Comparison of ENCODE assay signal across 16 mouse cellular contexts in genomic region chr19:38592566-38593224, GRCm38 (mm10).
DNase-seq lines count a peak whose midpoint lies in the region; ATAC-seq and TF ChIP-seq lines count a peak whose summit lies in the region.
"Had no signal": no experiment of that assay in that cellular context is flagged by ENCODE, and none has a peak within 500 bp of the region (broad histone marks: within the 10 kb centered on the region; RNA-seq: fewer than 3 reads in every experiment).

No protein-coding gene starts in this region.

- H3K27ac ChIP-seq in heart, adult 2 months = peak overlapping the region; percentile 34
- no peak overlapping the region for H3K27ac ChIP-seq in heart, embryonic 10.5 days
- H3K27ac ChIP-seq in embryonic facial prominence, embryonic 15.5 days (replicated peaks) = peak overlapping the region; percentile 17; the same call in 1 of the 2 replicates
- peak overlapping the region; percentile 50; the same call in 1 of the 2 replicates for H3K27ac ChIP-seq in stomach, postnatal 0 days (replicated peaks)
- no peak overlapping the region for H3K27ac ChIP-seq in cerebellum, adult 2 months (ENCODE audit: insufficient read depth, low read length)
- no peak overlapping the region for H3K27ac ChIP-seq in kidney, embryonic 15.5 days
- H3K27ac ChIP-seq: limb, embryonic 12.5 days; midbrain, embryonic 12.5 days had no signal

- H3K4me3 ChIP-seq in heart, adult 2 months = no peak overlapping the region
- no peak overlapping the region for H3K4me3 ChIP-seq in heart, embryonic 10.5 days
- H3K4me3 ChIP-seq in embryonic facial prominence, embryonic 15.5 days (replicated peaks) = no peak overlapping the region
- H3K4me3 ChIP-seq in stomach, postnatal 0 days (ENCODE audit: low read depth, low read length) = no peak overlapping the region
- no peak overlapping the region for H3K4me3 ChIP-seq in cerebellum, adult 2 months (replicated peaks; ENCODE audit: insufficient read depth, low read depth, low read length)
- H3K4me3 ChIP-seq in kidney, embryonic 15.5 days (replicated peaks) = no peak overlapping the region
- H3K4me3 ChIP-seq: erythroblast, embryonic 14.5 days; limb, embryonic 12.5 days; midbrain, embryonic 12.5 days had no signal

- H3K36me3 ChIP-seq in heart, adult 2 months (ENCODE audit: control insufficient read depth, insufficient read depth, low read length) = no peaks in the 10 kb centered on the region; the same call in none of the 2 replicates
- no peaks in the 10 kb centered on the region for H3K36me3 ChIP-seq in heart, embryonic 10.5 days
- no peaks in the 10 kb centered on the region for H3K36me3 ChIP-seq in embryonic facial prominence, embryonic 15.5 days
- no peaks in the 10 kb centered on the region for H3K36me3 ChIP-seq in stomach, postnatal 0 days (ENCODE audit: control insufficient read depth, insufficient read depth, low read length)
- no peaks in the 10 kb centered on the region for H3K36me3 ChIP-seq in kidney, embryonic 15.5 days
- H3K36me3 ChIP-seq: limb, embryonic 12.5 days; midbrain, embryonic 12.5 days had no signal

- no peaks in the 10 kb centered on the region for H3K79me2 ChIP-seq in heart, adult 2 months (replicated peaks; ENCODE audit: control insufficient read depth, insufficient read depth, low read length)

- ATAC-seq in embryonic facial prominence, embryonic 15.5 days (ENCODE audit: insufficient number of reproducible peaks, low FRiP score, low TSS enrichment, low read depth) = no peak
- ATAC-seq in stomach, postnatal 0 days (ENCODE audit: low FRiP score, low TSS enrichment) = no peak
- ATAC-seq in kidney, embryonic 15.5 days (replicated peaks; ENCODE audit: low FRiP score) = no peak

- DNase-seq in heart, adult 2 months = no peak
- DNase-seq in heart, embryonic 10.5 days (ENCODE audit: low spot score) = no peak
- DNase-seq in lung, postnatal 14 days = peak; percentile 12
- DNase-seq in lung, adult 18-20 months = no peak
- no peak for DNase-seq in stomach, postnatal 0 days (ENCODE audit: low spot score)
- no peak for DNase-seq in cerebellum, adult 2 months
- DNase-seq: cerebellum, adult 11 months; heart, adult 18-20 months; kidney, postnatal 14 days; right cerebral cortex, postnatal 14 days; thymus, postnatal 25 days had no signal

- no peaks in the 10 kb centered on the region for H3K27me3 ChIP-seq in heart, adult 2 months (ENCODE audit: control insufficient read depth, insufficient read depth, low read length)
- H3K27me3 ChIP-seq in heart, embryonic 10.5 days (ENCODE audit: insufficient read depth, poor library complexity, severe bottlenecking) = no peaks in the 10 kb centered on the region
- H3K27me3 ChIP-seq in embryonic facial prominence, embryonic 15.5 days = no peaks in the 10 kb centered on the region
- no peaks in the 10 kb centered on the region for H3K27me3 ChIP-seq in stomach, postnatal 0 days (ENCODE audit: control insufficient read depth, insufficient read depth, low read length)
- H3K27me3 ChIP-seq in cerebellum, adult 2 months (ENCODE audit: control insufficient read depth, insufficient read depth, low read length) = no peaks in the 10 kb centered on the region
- H3K27me3 ChIP-seq in kidney, embryonic 15.5 days = no peaks in the 10 kb centered on the region
- H3K27me3 ChIP-seq: limb, embryonic 12.5 days; midbrain, embryonic 12.5 days had no signal

- no peak overlapping the region for H3K9ac ChIP-seq in heart, adult 2 months (ENCODE audit: low read depth, low read length)
- H3K9ac ChIP-seq in embryonic facial prominence, embryonic 15.5 days = no peak overlapping the region
- no peak overlapping the region for H3K9ac ChIP-seq in stomach, postnatal 0 days (ENCODE audit: low read length)
- H3K9ac ChIP-seq in kidney, embryonic 15.5 days = no peak overlapping the region
- H3K9ac ChIP-seq: limb, embryonic 12.5 days; midbrain, embryonic 12.5 days had no signal

- TF ChIP-seq POLR2A in heart, adult 2 months (IDR thresholded peaks at IDR 0.05; ENCODE audit: insufficient read depth, low read depth, low read length) = no peak
- TF ChIP-seq POLR2A in cerebellum, adult 2 months (IDR thresholded peaks at IDR 0.05; ENCODE audit: borderline replicate concordance, insufficient read depth, low read length) = no peak

- no peak for TF ChIP-seq EP300 in heart, adult 2 months (IDR thresholded peaks at IDR 0.05; ENCODE audit: insufficient read depth, low read depth, low read length)
- no peak for TF ChIP-seq EP300 in stomach, postnatal 0 days (optimal IDR thresholded peaks at IDR 0.05)

- no peaks in the 10 kb centered on the region for H3K9me3 ChIP-seq in heart, embryonic 10.5 days
- H3K9me3 ChIP-seq in embryonic facial prominence, embryonic 15.5 days (replicated peaks) = no peaks in the 10 kb centered on the region
- no peaks in the 10 kb centered on the region for H3K9me3 ChIP-seq in stomach, postnatal 0 days (ENCODE audit: control insufficient read depth, low read length)
- H3K9me3 ChIP-seq in kidney, embryonic 15.5 days (replicated peaks) = no peaks in the 10 kb centered on the region
- H3K9me3 ChIP-seq: limb, embryonic 12.5 days; midbrain, embryonic 12.5 days had no signal

- no peak for TF ChIP-seq CTCF in heart, adult 2 months (IDR thresholded peaks at IDR 0.05)
- TF ChIP-seq CTCF in stomach, postnatal 0 days (IDR thresholded peaks at IDR 0.05; ENCODE audit: low read depth) = no peak
- no peak for TF ChIP-seq CTCF in cerebellum, adult 2 months (IDR thresholded peaks at IDR 0.05; ENCODE audit: borderline replicate concordance, insufficient read depth, low read depth, low read length)

- intact Hi-C loops in heart, adult 2 months (cut with DNase I) = no loop called here

- no peak overlapping the region for H3K4me2 ChIP-seq in embryonic facial prominence, embryonic 15.5 days (replicated peaks)
- H3K4me2 ChIP-seq in stomach, postnatal 0 days (replicated peaks; ENCODE audit: low read depth) = no peak overlapping the region
- H3K4me2 ChIP-seq in kidney, embryonic 15.5 days = no peak overlapping the region
- H3K4me2 ChIP-seq: limb, embryonic 12.5 days; midbrain, embryonic 12.5 days had no signal

- WGBS in heart, adult 2 months = 50% methylated on average over 7 of the region's 7 CpGs
- 85% methylated on average over 7 of the region's 7 CpGs for WGBS in heart, embryonic 10.5 days
- 58% methylated on average over 7 of the region's 7 CpGs for WGBS in embryonic facial prominence, embryonic 15.5 days
- 43% methylated on average over 7 of the region's 7 CpGs for WGBS in stomach, postnatal 0 days
- 40% methylated on average over 7 of the region's 7 CpGs for WGBS in cerebellum, adult 2 months
- 83% methylated on average over 7 of the region's 7 CpGs for WGBS in kidney, embryonic 15.5 days

- peaks cover 12% of the 10 kb centered on the region for H3K4me1 ChIP-seq in heart, adult 2 months (ENCODE audit: control insufficient read depth, insufficient read depth, low read length)
- H3K4me1 ChIP-seq in heart, embryonic 10.5 days = peaks cover 7% of the 10 kb centered on the region; the same call in 1 of the 2 replicates
- H3K4me1 ChIP-seq in embryonic facial prominence, embryonic 15.5 days = peaks cover 2% of the 10 kb centered on the region; the same call in 1 of the 2 replicates
- H3K4me1 ChIP-seq in stomach, postnatal 0 days (replicated peaks; ENCODE audit: control insufficient read depth, insufficient read depth) = peaks cover 3% of the 10 kb centered on the region; the same call in 1 of the 2 replicates
- no peaks in the 10 kb centered on the region for H3K4me1 ChIP-seq in cerebellum, adult 2 months (ENCODE audit: control insufficient read depth, insufficient read depth, low read length)
- peaks cover 16% of the 10 kb centered on the region for H3K4me1 ChIP-seq in kidney, embryonic 15.5 days

Comparison
In these comparisons a context has a peak if more than half of its experiments do, and no peak if none do; other contexts are left out.
1. H3K27ac ChIP-seq: peak in heart, adult 2 months (single experiment), embryonic facial prominence, embryonic 15.5 days (single experiment) and stomach, postnatal 0 days (single experiment); none in heart, embryonic 10.5 days (single experiment), cerebellum, adult 2 months (single experiment) and kidney, embryonic 15.5 days (single experiment).